Mouse (Mus musculus): ENCODE measurements around the gene Sfxn1.

Gene Sfxn1

GRCm38 (mm10) chr13:54077470-54078174 is 6.0 kb downstream of the Sfxn1 start:
- peak in 1 of 2 experiments; percentile 55 for DNase-seq

GRCm38 (mm10) chr13:54079782-54080759 is 8.4 kb downstream of the Sfxn1 start:
- DNase-seq, result peak; percentile 60 to 82

GRCm38 (mm10) chr13:54080785-54081184 is 9.1 kb downstream of the Sfxn1 start:
- no peak for DNase-seq

- no peak for DNase-seq
These were observed 11.3 kb downstream of the Sfxn1 start for GRCm38 (mm10) chr13:54082946-54083345.

GRCm38 (mm10) chr13:54084178-54084577 is 12.5 kb downstream of the Sfxn1 start:
- DNase-seq, result no peak

GRCm38 (mm10) chr13:54084826-54085225 is 13.2 kb downstream of the Sfxn1 start:
- no peak for DNase-seq

GRCm38 (mm10) chr13:54085266-54085665 is 13.6 kb downstream of the Sfxn1 start:
- DNase-seq, result no peak

GRCm38 (mm10) chr13:54091719-54092118 is 20.1 kb downstream of the Sfxn1 start:
- no peak for DNase-seq

GRCm38 (mm10) chr13:54094349-54094748 is 22.7 kb downstream of the Sfxn1 start:
- DNase-seq, result no peak

- DNase-seq, result no peak
These were observed 23.3 kb downstream of the Sfxn1 start for GRCm38 (mm10) chr13:54094963-54095362.

- no peak for DNase-seq
These were observed 24.1 kb downstream of the Sfxn1 start for GRCm38 (mm10) chr13:54095721-54096120.

GRCm38 (mm10) chr13:54097227-54097626 is 25.6 kb downstream of the Sfxn1 start:
- DNase-seq, result no peak

GRCm38 (mm10) chr13:54097797-54098196 is 26.1 kb downstream of the Sfxn1 start:
- DNase-seq, result no peak

GRCm38 (mm10) chr13:54101031-54101820 is 29.6 kb downstream of the Sfxn1 start:
- DNase-seq, result no peak

- no peak for DNase-seq
These were observed 30.4 kb downstream of the Sfxn1 start for GRCm38 (mm10) chr13:54102061-54102460.

GRCm38 (mm10) chr13:54103271-54103670 is 31.6 kb downstream of the Sfxn1 start:
- DNase-seq, result no peak

- no peak for DNase-seq
These were observed 32.2 kb downstream of the Sfxn1 start for GRCm38 (mm10) chr13:54103866-54104265.

GRCm38 (mm10) chr13:54113819-54114550 is 42.3 kb downstream of the Sfxn1 start:
- DNase-seq, result peak; percentile 54 to 66

GRCm38 (mm10) chr13:54114931-54115330 is 43.3 kb downstream of the Sfxn1 start:
- DNase-seq, result no peak

- no peak for DNase-seq
These were observed 44.1 kb downstream of the Sfxn1 start for GRCm38 (mm10) chr13:54115779-54116178.

GRCm38 (mm10) chr13:54118355-54118754 is 46.7 kb downstream of the Sfxn1 start:
- DNase-seq, result no peak

- no peak for DNase-seq
These were observed 66.2 kb downstream of the Sfxn1 start for GRCm38 (mm10) chr13:54137756-54138410.

Data from kidney, postnatal 25 days (tissue).